Mouse (Mus musculus) colon, adult 2 months (tissue): ENCODE data around the gene Duxbl3. TPM values are rescaled to one million over a fixed set of nuclear protein-coding genes. Genes with fewer than 3 reads are reported as not detected.

Experiments used
- polyA plus RNA-seq: library from polyadenylated mRNA; depleted of rRNA; stranded (reverse); fragments of >200 nt; gene quantifications from 2 replicates; pipeline ENCODE4 v1.2.3, GENCODE M21; 2012; rRNA removed

Gene Duxbl3
- 0.07 and 0.37 TPM in 2 replicates for polyA plus RNA-seq

GRCm38 (mm10) chr14:26257756-26258617 is at the start of gene Duxbl3:
Gene Duxbl3, plus strand, starts transcription at chr14:26257962.

Other genes starting within 250 kb of the Duxbl3 start
- gene Gm9780, start 215.3 kb upstream of the Duxbl3 start, polyA plus RNA-seq: 262 and 350 TPM in 2 replicates
- 59.4 and 117 TPM in 2 replicates for gene Tmem254c, start 190.6 kb upstream of the Duxbl3 start, polyA plus RNA-seq
- gene Cphx2, start 176.4 kb upstream of the Duxbl3 start, polyA plus RNA-seq: not detected in 2 replicates
- gene Cphx3, start 175.7 kb upstream of the Duxbl3 start, polyA plus RNA-seq: not detected in 2 replicates
- 0.10 and 0.51 TPM in 2 replicates for gene Duxbl2, start 139.6 kb upstream of the Duxbl3 start, polyA plus RNA-seq
- gene Plac9b, start 75.5 kb upstream of the Duxbl3 start, polyA plus RNA-seq: 39.2 and 41.2 TPM in 2 replicates
- gene Tmem254b, start 50.9 kb upstream of the Duxbl3 start, polyA plus RNA-seq: 70.6 and 71.6 TPM in 2 replicates